In the genomic region with DNA sequence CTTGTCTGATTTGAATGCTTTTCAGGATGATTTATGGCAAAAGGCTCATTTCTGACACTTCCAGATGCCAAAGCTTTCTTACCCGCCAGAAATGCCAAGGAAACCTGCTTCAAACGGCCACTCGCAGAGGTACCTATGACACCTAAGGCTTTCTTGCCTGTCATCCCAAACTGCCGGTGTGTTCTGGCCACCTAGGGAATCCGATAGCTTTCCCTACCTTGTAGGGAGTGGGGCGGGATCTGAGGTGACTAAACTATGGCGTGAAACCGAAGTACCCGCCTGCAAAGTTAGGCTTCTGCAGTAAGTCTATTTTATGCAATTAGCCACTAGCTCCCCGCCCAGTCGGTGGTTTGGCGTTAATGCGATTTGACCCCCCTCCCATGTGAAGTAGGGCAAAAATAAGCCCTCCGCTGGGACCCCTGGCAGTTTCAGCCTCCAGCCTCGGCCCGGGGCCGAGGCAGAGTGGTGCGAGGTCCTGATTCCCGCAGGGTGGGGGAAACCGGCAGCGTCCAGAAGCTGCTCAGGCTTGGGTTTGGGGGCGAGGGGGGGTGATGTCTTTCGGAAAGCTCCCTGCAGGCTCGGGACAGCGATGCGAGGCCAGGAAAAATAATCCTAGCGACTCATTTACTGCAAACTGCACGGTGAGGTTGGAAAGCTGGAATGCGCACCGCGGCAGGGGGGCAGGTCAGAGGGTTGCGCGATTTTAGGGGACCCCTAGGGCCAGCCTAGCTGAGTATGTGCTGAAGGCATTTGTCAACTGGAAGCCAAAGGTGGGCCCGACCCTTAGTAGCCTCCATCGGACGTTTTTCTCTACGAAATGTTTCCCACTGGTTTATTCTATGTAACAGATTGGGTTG, we compare ENCODE assay signal across 9 mouse cellular contexts. TPM values are rescaled to one million over a fixed set of nuclear protein-coding genes. Genes with fewer than 3 reads are reported as not detected.
DNase-seq lines count a peak whose midpoint lies in the region; ATAC-seq and TF ChIP-seq lines count a peak whose summit lies in the region.
"Had no signal": no experiment of that assay in that cellular context is flagged by ENCODE, and none has a peak within 500 bp of the region (broad histone marks: within the 10 kb centered on the region; RNA-seq: fewer than 3 reads in every experiment).

No protein-coding gene starts in this region.

- DNase-seq in forebrain, embryonic 11.5 days (ENCODE audit: low spot score): peak; percentile 55
- DNase-seq in forebrain, embryonic 14.5 days (ENCODE audit: low spot score): peak; percentile 20
- DNase-seq in mesoderm, embryonic 11.5 days (ENCODE audit: low read depth, low spot score): peak; percentile 53
- DNase-seq in thymus, adult 18-20 months: no peak
- no peak for DNase-seq in left cerebral cortex, postnatal 25 days (ENCODE audit: low spot score in 2 of 2)
- DNase-seq in layer of hippocampus, adult 2 months (ENCODE audit: low spot score in 2 of 2): no peak

- peaks cover 72% of the 10 kb centered on the region for H3K27me3 ChIP-seq in forebrain, embryonic 11.5 days (ENCODE audit: control insufficient read depth, insufficient read depth, low read length)
- H3K27me3 ChIP-seq in forebrain, embryonic 16.5 days (replicated peaks; ENCODE audit: control insufficient read depth, insufficient read depth, low read length): peaks cover 57% of the 10 kb centered on the region
- H3K27me3 ChIP-seq in ES-Bruce4 (ENCODE audit: control insufficient read depth, insufficient read depth, low read length, poor library complexity, severe bottlenecking): peaks cover 7% of the 10 kb centered on the region
- H3K27me3 ChIP-seq in forebrain, embryonic 14.5 days (replicated peaks; ENCODE audit: control insufficient read depth, insufficient read depth, low read length): peaks cover 84% of the 10 kb centered on the region

- H3K36me3 ChIP-seq in forebrain, embryonic 11.5 days (ENCODE audit: control insufficient read depth, insufficient read depth, low read length): no peaks in the 10 kb centered on the region
- no peaks in the 10 kb centered on the region for H3K36me3 ChIP-seq in forebrain, embryonic 16.5 days (ENCODE audit: control insufficient read depth, insufficient read depth)
- H3K36me3 ChIP-seq in ES-Bruce4 (ENCODE audit: control insufficient read depth, insufficient read depth, low read length, poor library complexity, severe bottlenecking): no peaks in the 10 kb centered on the region
- no peaks in the 10 kb centered on the region for H3K36me3 ChIP-seq in forebrain, embryonic 14.5 days (ENCODE audit: control insufficient read depth, insufficient read depth, low read length)

- H3K4me2 ChIP-seq in forebrain, embryonic 11.5 days (ENCODE audit: low read depth, low read length, severe bottlenecking): peak overlapping the region; percentile 36; the same call in 1 of the 2 replicates
- H3K4me2 ChIP-seq in forebrain, embryonic 16.5 days (ENCODE audit: low read length): no peak overlapping the region
- 0 out of 2 replicates have a peak overlapping the region, but pooled peaks have one; percentile 3 for H3K4me2 ChIP-seq in forebrain, embryonic 14.5 days (ENCODE audit: low read length)

- ATAC-seq in forebrain, embryonic 11.5 days (replicated peaks; ENCODE audit: low FRiP score): no peak
- no peak for ATAC-seq in forebrain, embryonic 16.5 days
- ATAC-seq in forebrain, embryonic 14.5 days: no peak

- peaks cover 16% of the 10 kb centered on the region for H3K4me1 ChIP-seq in forebrain, embryonic 11.5 days (replicated peaks; ENCODE audit: control insufficient read depth, insufficient read depth, low read length)
- H3K4me1 ChIP-seq in forebrain, embryonic 16.5 days (replicated peaks; ENCODE audit: control insufficient read depth, insufficient read depth, low read length): peaks cover 6% of the 10 kb centered on the region
- H3K4me1 ChIP-seq in ES-Bruce4 (ENCODE audit: control insufficient read depth, insufficient read depth, low read length): no peaks in the 10 kb centered on the region
- H3K4me1 ChIP-seq in forebrain, embryonic 14.5 days (ENCODE audit: control insufficient read depth, insufficient read depth, low read length): no peaks in the 10 kb centered on the region

- TF ChIP-seq EP300 in ES-Bruce4 (IDR thresholded peaks at IDR 0.05; ENCODE audit: insufficient read depth, low read depth, low read length): no peak

- no peak for TF ChIP-seq POLR2A in ES-Bruce4 (IDR thresholded peaks at IDR 0.05; ENCODE audit: insufficient read depth, low read length)

- H3K9me3 ChIP-seq in forebrain, embryonic 11.5 days (ENCODE audit: control insufficient read depth, low read length): no peaks in the 10 kb centered on the region
- H3K9me3 ChIP-seq in forebrain, embryonic 16.5 days (ENCODE audit: control insufficient read depth, low read length): no peaks in the 10 kb centered on the region
- no peaks in the 10 kb centered on the region for H3K9me3 ChIP-seq in ES-Bruce4 (replicated peaks; ENCODE audit: control insufficient read depth, insufficient read depth, low read length, poor library complexity, severe bottlenecking)
- H3K9me3 ChIP-seq in forebrain, embryonic 14.5 days (replicated peaks; ENCODE audit: control insufficient read depth, low read length): no peaks in the 10 kb centered on the region

- H3K9ac ChIP-seq in forebrain, embryonic 11.5 days (ENCODE audit: low read length): no peak overlapping the region
- no peak overlapping the region for H3K9ac ChIP-seq in forebrain, embryonic 16.5 days (replicated peaks; ENCODE audit: low read depth, low read length)
- peak overlapping the region; percentile 49; the same call in 1 of the 2 replicates for H3K9ac ChIP-seq in ES-Bruce4 (ENCODE audit: low read depth, poor library complexity, severe bottlenecking)
- no peak overlapping the region for H3K9ac ChIP-seq in forebrain, embryonic 14.5 days (ENCODE audit: low read length)

- H3K4me3 ChIP-seq in forebrain, embryonic 11.5 days (ENCODE audit: low read depth, low read length): peak overlapping the region; percentile 11
- H3K4me3 ChIP-seq in forebrain, embryonic 16.5 days (replicated peaks; ENCODE audit: low read length): no peak overlapping the region
- peak overlapping the region; percentile 19; the same call in 1 of the 2 replicates for H3K4me3 ChIP-seq in ES-Bruce4 (ENCODE audit: low read depth, low read length)
- H3K4me3 ChIP-seq in forebrain, embryonic 14.5 days (ENCODE audit: low read depth, low read length): no peak overlapping the region
- H3K4me3 ChIP-seq in layer of hippocampus, adult 2 months: no peak overlapping the region

- 1% methylated on average over 37 of the region's 37 CpGs for WGBS in forebrain, embryonic 11.5 days
- WGBS in forebrain, embryonic 16.5 days: under 1% methylated on average over 37 of the region's 37 CpGs
- WGBS in forebrain, embryonic 14.5 days: under 1% methylated on average over 37 of the region's 37 CpGs

- H3K27ac ChIP-seq in forebrain, embryonic 11.5 days (ENCODE audit: low read depth, low read length): no peak overlapping the region
- H3K27ac ChIP-seq in forebrain, embryonic 16.5 days (ENCODE audit: low read length): no peak overlapping the region
- H3K27ac ChIP-seq in ES-Bruce4 (ENCODE audit: insufficient read depth, low read length): no peak overlapping the region
- H3K27ac ChIP-seq in forebrain, embryonic 14.5 days (ENCODE audit: low read depth, low read length): no peak overlapping the region
- H3K27ac ChIP-seq in layer of hippocampus, adult 2 months: no peak overlapping the region

- intact Hi-C loops in left cerebral cortex, postnatal 25 days (cut with DNase I): loop anchor here (5.0 kb wide), 1 partner anchor 41 kb away; a partner anchor contains a TSS

- TF ChIP-seq CTCF in ES-Bruce4 (IDR thresholded peaks at IDR 0.05; ENCODE audit: low read depth, low read length): no peak
- TF ChIP-seq CTCF in layer of hippocampus, adult 2 months (conservative IDR thresholded peaks at IDR 0.05): no peak

RNA-seq across cellular contexts. Expression of a gene that starts 10.8 kb away (rescaled TPM):
- 12.5 and 13.0 TPM in 2 replicates for polyA plus RNA-seq in forebrain, embryonic 11.5 days (2014; fragmentation: Nextera tagmentation; extraction: Ambion mirVana)
- 0.51 and 0.58 TPM in 2 replicates for polyA plus RNA-seq in forebrain, embryonic 16.5 days (2015; fragmentation: Nextera tagmentation; extraction: Ambion mirVana)
- 3.4 and 6.2 TPM in 2 replicates for polyA plus RNA-seq in ES-Bruce4 (2011; ENCODE audit: insufficient read depth, insufficient read length, low read depth, missing spikeins)
- 0.69 and 0.96 TPM in 2 replicates for polyA plus RNA-seq in forebrain, embryonic 14.5 days (2014; fragmentation: Nextera tagmentation; extraction: Ambion mirVana)
- under 1 TPM; 0.87 to 0.94 TPM for total RNA-seq in left cerebral cortex, postnatal 25 days (2021)
- 1 to 10 TPM; 1.6 TPM for total RNA-seq in layer of hippocampus, adult 2 months (2021)

RNA-seq across cellular contexts. Expression of a gene that starts 40.0 kb away (rescaled TPM):
- polyA plus RNA-seq in forebrain, embryonic 11.5 days (2014; fragmentation: Nextera tagmentation; extraction: Ambion mirVana): 0.32 TPM in 1 of 2 replicates, not detected in the other
- polyA plus RNA-seq in forebrain, embryonic 16.5 days (2015; fragmentation: Nextera tagmentation; extraction: Ambion mirVana): not detected in 2 replicates
- not detected in 2 replicates for polyA plus RNA-seq in ES-Bruce4 (2011; ENCODE audit: insufficient read depth, insufficient read length, low read depth, missing spikeins)
- polyA plus RNA-seq in forebrain, embryonic 14.5 days (2014; fragmentation: Nextera tagmentation; extraction: Ambion mirVana): not detected in 2 replicates
- not detected for total RNA-seq in left cerebral cortex, postnatal 25 days (2021)
- not detected for total RNA-seq in layer of hippocampus, adult 2 months (2021)
- total RNA-seq: liver, adult 2 months had no signal
- polyA plus RNA-seq: liver, adult 2 months had no signal

Comparison
In these comparisons a context has a peak if more than half of its experiments do, and no peak if none do; other contexts are left out.
1. H3K4me3 ChIP-seq: peak in forebrain, embryonic 11.5 days (single experiment) and ES-Bruce4 (single experiment); none in forebrain, embryonic 16.5 days (single experiment), forebrain, embryonic 14.5 days (single experiment) and layer of hippocampus, adult 2 months (single experiment).
2. DNase-seq: peak in forebrain, embryonic 11.5 days (single experiment), forebrain, embryonic 14.5 days (single experiment) and mesoderm, embryonic 11.5 days (single experiment); none in thymus, adult 18-20 months (0 of 2), left cerebral cortex, postnatal 25 days (0 of 2) and layer of hippocampus, adult 2 months (0 of 2).